Mouse (Mus musculus) granulocyte monocyte progenitor cell, adult 5-6 weeks (primary cell): Measurements from ENCODE around the gene Wdr60. TPM values are rescaled to one million over a fixed set of nuclear protein-coding genes. Genes with fewer than 3 reads are reported as not detected.
"Not testable (repeated sequence)": the region's sequence is repeated elsewhere in the genome, so short reads cannot be mapped to it uniquely, and the experiment has no call there.

ENCODE experiments used
- ATAC-seq: replicated peaks from 2 replicates; pipeline ENCODE4 v1.8.0; 2016; ENCODE audit warnings: mild to moderate bottlenecking, moderate TSS enrichment, inconsistent platforms; ENCODE audit not compliant: poor library complexity, severe bottlenecking
- total RNA-seq, 2 experiments: library from RNA; stranded (forward) in 1 of 2; stranded (reverse) in 1 of 2; fragments of 200-712, 200-1000 nt in 1 of 2; fragments of >200 nt in 1 of 2; fragmentation: Nextera tagmentation in 1 of 2; gene quantifications; 2 replicates each; pipeline ENCODE4 v1.2.3; 2014 to 2017

Gene Wdr60
- total RNA-seq (2014; fragmentation: Nextera tagmentation): 5.0 and 6.9 TPM in 2 replicates
- 5.8 and 7.0 TPM in 2 replicates for total RNA-seq (2017)

GRCm38 (mm10) chr12:116262555-116263341, at the start of gene Wdr60:
TSS of gene Wdr60 (minus strand) at chr12:116263022.
- peak; percentile 94 for ATAC-seq

GRCm38 (mm10) chr12:116308612-116309011, 45.8 kb upstream of the Wdr60 start:
- ATAC-seq: no peak

- no peak for ATAC-seq
Observed at GRCm38 (mm10) chr12:116307870-116308269, 45.0 kb upstream of the Wdr60 start.

- no peak for ATAC-seq
Observed at GRCm38 (mm10) chr12:116306042-116306441, 43.2 kb upstream of the Wdr60 start.

GRCm38 (mm10) chr12:116302181-116302580, 39.4 kb upstream of the Wdr60 start:
- no peak for ATAC-seq

DNA sequence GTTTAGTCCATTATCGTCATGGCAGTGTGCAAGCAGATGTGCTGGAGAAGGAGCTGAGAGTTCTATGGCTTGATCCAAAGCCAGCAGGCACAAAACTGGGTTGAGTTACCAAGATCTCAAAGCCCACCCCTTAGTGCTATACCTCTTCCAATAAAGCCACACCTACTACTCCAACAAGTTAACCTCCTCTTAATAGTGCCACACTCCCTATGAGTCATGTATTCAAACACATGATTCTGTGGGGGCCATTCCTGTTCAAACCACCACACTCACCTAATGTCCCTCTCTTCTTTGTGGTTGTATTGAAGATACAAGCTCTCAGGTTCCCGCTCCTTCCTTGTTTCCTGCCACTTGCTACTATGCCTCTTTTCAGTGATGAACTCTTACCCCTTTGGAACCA, 37.1 kb upstream of the Wdr60 start:
- no peak for ATAC-seq

DNA sequence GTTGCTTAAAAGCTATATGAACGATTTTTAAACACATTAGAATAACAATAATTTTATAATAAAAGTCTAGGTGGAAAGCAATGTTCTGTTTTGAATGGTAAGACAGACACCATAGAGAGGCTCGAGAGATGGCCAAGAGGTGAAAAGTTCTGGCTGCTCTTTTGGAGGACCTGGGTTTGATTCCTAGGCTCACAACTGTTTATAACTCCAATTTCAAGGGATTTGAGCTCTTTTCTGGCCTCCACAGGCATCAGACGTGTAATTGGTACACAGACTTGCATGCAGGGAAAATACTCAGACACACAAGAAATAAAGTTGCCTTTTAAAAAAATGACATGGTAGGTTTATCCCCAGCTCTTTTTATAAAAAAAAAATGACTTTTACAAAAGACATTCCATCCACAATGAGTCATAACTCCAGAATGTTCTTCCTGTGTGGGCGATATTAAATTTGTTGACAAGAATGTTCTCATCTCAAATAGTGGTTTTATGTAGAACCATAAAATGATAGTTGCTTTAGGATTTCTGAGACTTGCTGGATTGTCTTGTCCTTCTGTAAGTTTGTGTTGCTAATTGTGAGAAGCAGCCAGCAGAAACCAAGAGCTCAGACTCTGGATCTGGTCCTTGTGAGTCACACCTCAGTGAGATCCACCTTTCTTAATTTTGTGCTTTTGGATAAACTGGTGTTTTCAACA, 30.9 kb upstream of the Wdr60 start:
- no peak for ATAC-seq

- ATAC-seq: peak; percentile 74
Observed at GRCm38 (mm10) chr12:116293185-116293584, 30.4 kb upstream of the Wdr60 start.

GRCm38 (mm10) chr12:116283511-116283910, 20.7 kb upstream of the Wdr60 start:
- no peak for ATAC-seq

- no peak; the same call in 1 of the 2 replicates for ATAC-seq
Observed at GRCm38 (mm10) chr12:116282856-116283255, 20.0 kb upstream of the Wdr60 start.

- ATAC-seq: peak; percentile 1; the same call in 1 of the 2 replicates
Observed at GRCm38 (mm10) chr12:116281427-116282281, 18.8 kb upstream of the Wdr60 start.

DNA sequence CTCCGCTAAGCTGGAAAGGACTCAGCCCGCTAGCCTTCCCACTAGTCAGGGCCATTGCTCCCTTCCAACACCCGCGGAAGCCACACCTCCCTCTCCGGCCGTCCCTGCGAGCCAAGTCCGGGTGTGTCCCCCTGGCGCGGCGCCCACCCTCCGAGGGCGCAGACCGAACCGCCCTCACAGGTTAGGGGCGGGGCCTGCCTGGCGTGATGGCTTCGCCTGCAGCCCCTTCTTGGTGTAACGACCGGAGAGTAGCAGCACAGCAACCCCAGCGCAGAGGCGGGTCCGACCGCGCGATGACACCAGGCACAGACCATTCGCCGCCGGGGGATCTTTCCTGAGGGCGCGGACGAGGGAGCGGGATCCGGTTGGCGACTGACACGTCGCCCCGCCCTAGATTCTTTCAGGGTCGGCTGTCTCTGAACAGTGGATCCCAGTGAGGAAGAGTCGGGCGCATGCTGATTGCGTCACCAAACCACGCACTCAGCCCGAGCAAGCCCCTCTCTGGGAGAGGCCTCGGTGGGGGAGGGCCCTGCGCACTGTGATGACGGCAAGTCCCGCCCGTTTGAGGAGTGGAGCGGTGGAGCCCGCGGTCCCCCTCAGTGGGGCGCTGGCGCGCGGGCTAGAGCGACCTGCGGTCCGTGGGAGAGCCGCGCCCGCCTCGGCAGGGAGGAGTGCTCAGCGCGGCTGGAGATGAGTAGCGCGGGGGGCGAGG, 18.0 kb upstream of the Wdr60 start, which contains the start of gene Esyt2:
Gene Esyt2, plus strand, starts transcription at position 544 of the 712 bp plus-strand sequence.
- ATAC-seq: peak; percentile 77

DNA sequence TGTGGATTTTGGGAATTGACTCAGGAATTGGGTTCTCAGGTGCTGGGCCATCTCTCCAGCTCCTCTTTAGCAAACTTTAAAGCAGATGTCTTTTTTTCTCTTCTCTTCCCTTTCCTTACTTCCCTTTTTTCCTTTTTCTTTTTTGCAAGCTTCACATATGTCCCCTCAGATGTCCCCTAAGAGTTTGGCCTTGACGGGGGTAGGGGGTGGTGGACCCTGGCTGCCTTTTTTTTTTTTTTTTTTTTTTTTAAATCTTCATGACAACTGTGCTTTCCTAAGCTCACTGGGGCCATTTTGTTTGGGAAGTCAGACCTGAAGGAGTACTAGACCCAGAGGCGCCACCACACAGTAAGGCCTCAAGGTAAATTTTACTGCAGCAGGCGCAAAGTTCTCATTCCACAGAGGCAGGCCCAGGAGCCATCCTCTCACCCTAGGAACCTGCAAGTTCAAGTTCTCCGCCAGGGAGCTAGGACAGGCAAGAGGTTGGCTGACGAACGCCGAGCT, 17.4 kb upstream of the Wdr60 start:
- ATAC-seq: peak; percentile 3; the same call in 1 of the 2 replicates

DNA sequence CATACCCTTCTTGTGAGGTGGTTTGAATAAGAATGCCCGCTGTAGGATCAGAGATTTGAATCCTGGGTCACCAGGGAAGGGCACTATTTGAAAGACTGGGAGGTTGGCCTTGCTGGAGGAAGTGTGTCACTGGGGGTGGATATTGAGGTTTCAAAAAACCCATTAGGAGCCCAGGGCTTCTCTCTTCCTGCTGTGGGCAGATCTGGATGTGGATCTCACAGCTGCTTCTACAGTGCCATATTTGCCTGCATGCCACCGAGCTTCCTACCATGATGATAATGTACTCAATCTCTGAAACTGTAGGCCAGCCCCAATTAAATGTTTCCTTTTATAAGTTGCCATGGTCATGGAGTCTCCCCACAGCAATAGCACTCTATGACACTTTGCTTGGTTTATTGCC, 16.4 kb upstream of the Wdr60 start:
- no peak for ATAC-seq

DNA sequence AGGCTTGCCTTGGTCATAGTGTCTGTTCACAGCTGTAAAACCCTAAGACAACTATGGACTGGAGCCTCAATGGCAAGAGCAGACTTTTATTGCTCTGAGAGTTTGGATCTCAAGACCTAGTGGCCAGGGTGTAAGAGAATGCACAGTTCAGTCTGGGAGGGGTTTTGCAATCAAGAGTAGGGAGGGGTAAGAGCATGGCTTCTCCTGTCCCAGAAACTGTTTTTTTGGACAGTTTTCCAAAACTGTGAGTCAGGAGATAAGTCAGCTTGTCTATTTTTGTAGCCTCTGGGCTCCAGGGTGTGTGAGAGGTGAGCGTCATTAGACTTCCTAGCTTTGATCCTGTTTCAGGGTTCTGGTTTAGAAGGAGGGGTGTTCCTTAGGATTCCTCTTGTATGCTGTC, 15.7 kb upstream of the Wdr60 start:
- no peak for ATAC-seq

- no peak for ATAC-seq
Observed at GRCm38 (mm10) chr12:116276961-116277360, 14.1 kb upstream of the Wdr60 start.

- no peak for ATAC-seq
Observed at GRCm38 (mm10) chr12:116275631-116276030, 12.8 kb upstream of the Wdr60 start.

DNA sequence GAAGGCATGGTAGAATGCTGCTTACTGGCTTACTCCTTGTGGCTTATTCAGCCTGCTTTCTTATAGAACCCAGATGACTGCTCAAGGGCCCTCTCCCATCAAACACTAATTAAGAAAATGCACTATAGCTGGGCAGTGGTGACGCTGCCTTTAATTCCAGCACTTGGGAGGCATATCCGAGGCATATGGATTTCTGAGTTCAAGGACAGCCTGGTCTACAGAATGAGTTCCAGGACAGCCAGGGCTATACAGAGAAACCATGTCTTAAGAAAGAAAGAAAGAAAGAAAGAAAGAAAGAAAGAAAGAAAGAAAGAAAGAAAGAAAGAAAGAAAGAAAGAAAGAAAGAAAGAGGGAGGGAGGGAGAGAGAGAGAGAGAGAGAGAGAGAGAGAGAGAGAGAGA, 12.3 kb upstream of the Wdr60 start, which contains the start of gene Gm11027:
Gene Gm11027, plus strand, starts transcription at position 301 of the 400 bp plus-strand sequence.
- not testable (repeated sequence) for ATAC-seq

- no peak for ATAC-seq
Observed at GRCm38 (mm10) chr12:116273733-116274132, 10.9 kb upstream of the Wdr60 start.

GRCm38 (mm10) chr12:116271071-116271470, 8.2 kb upstream of the Wdr60 start:
- no peak for ATAC-seq
